Mouse (Mus musculus): ENCODE measurements around the gene Svs6. TPM values are rescaled to one million over a fixed set of nuclear protein-coding genes. Genes with fewer than 3 reads are reported as not detected.
"Not testable (repeated sequence)": the region's sequence is repeated elsewhere in the genome, so short reads cannot be mapped to it uniquely, and the experiment has no call there.

The Svs6 gene
- total RNA-seq (2021) = not detected
- long read RNA-seq, experiment 1 = 0 reads
- long read RNA-seq, experiment 2 = 0 reads

- not testable (repeated sequence) for DNase-seq (ENCODE audit: low spot score in 2 of 2)
Measured at GRCm38 (mm10) chr2:164316451-164316850, at the start of gene Svs6. Svs6 (plus strand) TSS chr2:164316751.

GRCm38 (mm10) chr2:164278359-164278758 is 38.2 kb upstream of the Svs6 start, which contains the start of gene Svs4:
Svs4 (minus strand) TSS chr2:164278459.
- DNase-seq (ENCODE audit: low spot score in 2 of 2) = no peak

GRCm38 (mm10) chr2:164288968-164289367 is 27.6 kb upstream of the Svs6 start, which contains the start of gene Svs3a:
Svs3a (plus strand) TSS chr2:164289268.
- DNase-seq (ENCODE audit: low spot score in 2 of 2) = not testable (repeated sequence)

GRCm38 (mm10) chr2:164312599-164312998 is 4.0 kb upstream of the Svs6 start:
- no peak for DNase-seq (ENCODE audit: low spot score in 2 of 2)

DNA sequence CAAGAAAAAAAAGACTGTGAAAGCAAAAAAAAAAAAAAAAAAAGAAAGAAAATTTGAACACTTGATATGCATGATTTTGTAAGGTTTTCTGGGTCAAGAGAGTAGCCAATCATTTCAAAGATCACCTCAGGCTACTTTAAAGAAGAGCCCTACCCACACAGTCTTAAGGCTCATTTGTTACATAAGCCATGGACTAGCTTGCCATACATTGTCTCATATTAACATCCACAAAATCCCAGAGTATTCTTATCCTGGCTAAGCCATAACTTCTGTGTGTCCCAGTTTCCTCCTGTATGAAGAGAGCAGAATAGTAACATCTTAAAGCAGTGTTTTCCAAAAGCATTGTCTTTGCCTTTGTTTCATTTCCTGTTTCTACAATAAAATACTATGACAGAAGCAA is 1.1 kb upstream of the Svs6 start:
- DNase-seq (ENCODE audit: low spot score in 2 of 2) = not testable (repeated sequence)

- DNase-seq (ENCODE audit: low spot score in 2 of 2) = no peak
Measured at GRCm38 (mm10) chr2:164320983-164321382, 4.4 kb downstream of the Svs6 start.

- not testable (repeated sequence) for DNase-seq (ENCODE audit: low spot score in 2 of 2)
Measured at GRCm38 (mm10) chr2:164332440-164332839, 15.9 kb downstream of the Svs6 start, which contains the start of gene Svs5. Svs5 (plus strand) TSS chr2:164332740.

DNA sequence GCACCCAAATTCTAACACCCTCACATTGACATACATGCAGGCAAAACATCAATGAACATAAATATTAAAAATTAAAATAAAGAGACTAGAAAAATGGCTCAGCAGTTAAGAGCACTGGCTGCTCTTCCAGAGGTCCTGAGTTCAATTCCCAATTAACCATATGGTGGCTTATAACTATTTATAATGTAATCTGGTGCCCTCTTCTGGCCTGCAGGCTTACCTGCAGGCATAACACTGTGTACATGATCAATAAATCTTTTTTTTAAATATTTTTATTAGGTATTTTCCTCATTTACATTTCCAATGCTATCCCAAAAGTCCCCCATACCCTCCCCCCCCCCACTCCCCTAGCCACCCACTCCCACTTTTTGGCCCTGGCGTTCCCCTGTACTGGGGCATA is 27.2 kb downstream of the Svs6 start:
- not testable (repeated sequence) for DNase-seq (ENCODE audit: low spot score in 2 of 2)

DNA sequence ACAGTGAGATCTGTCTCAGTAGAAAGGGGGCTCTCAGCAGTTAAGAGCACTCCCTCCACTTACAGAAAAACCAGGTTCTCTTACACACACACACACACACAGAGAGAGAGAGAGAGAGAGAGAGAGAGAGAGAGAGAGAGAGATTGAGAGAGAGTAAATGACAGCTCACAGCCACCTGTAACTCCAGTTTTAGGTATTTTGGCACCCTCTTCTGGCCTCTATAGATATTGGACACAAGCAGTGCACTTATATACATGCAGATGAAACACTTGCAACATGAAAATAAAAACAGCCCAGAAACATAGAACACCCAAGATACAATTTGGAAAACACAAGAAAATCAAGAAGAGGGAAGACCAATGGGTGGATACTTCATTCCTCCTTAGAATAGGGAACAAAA is 31.1 kb downstream of the Svs6 start:
- not testable (repeated sequence) for DNase-seq (ENCODE audit: low spot score in 2 of 2)

DNA sequence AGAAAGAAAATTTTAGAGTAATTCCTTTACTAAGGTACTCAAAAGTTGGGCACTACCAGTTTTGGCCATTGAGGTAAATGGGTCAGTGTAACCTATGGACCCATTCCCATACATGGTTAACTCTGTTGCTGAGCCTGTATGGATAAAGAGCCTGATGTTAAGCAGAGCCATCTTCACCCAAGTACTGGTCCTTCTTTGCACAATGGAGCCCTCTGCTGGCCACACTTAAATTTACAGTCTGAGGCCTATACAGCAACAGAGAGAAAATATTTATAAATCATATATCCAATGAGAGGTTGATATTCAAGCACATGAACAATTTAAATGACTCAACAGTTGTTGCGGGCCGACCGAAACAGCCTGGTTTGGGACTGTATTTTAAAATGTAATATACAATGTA is 32.4 kb downstream of the Svs6 start:
- peak in 1 of 2 experiments; percentile 22 for DNase-seq (ENCODE audit: low spot score in 2 of 2)

GRCm38 (mm10) chr2:164352697-164353096 is 36.1 kb downstream of the Svs6 start:
- no peak for DNase-seq (ENCODE audit: low spot score in 2 of 2)

DNA sequence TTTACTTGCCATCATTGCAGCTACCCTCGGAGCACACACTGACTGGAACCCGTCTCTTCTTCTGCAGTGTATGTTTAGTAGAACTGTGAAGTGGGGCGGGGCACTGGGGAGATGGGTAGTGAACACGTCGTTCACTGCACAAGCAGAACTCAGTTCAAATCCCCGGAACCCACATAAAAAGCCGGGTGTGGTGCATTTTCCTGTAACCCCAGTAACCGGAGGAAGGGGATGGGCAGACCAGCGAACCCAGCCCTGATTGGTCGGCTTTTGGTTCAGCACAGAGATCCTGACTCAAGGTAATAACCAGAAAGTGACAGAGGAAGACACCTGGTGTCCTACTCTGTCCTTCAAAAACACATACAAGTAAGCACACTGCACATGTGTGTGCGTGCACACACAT is 36.8 kb downstream of the Svs6 start:
- no peak for DNase-seq (ENCODE audit: low spot score in 2 of 2)

GRCm38 (mm10) chr2:164356177-164356967 is 39.8 kb downstream of the Svs6 start:
- DNase-seq (ENCODE audit: low spot score in 2 of 2) = no peak

DNA sequence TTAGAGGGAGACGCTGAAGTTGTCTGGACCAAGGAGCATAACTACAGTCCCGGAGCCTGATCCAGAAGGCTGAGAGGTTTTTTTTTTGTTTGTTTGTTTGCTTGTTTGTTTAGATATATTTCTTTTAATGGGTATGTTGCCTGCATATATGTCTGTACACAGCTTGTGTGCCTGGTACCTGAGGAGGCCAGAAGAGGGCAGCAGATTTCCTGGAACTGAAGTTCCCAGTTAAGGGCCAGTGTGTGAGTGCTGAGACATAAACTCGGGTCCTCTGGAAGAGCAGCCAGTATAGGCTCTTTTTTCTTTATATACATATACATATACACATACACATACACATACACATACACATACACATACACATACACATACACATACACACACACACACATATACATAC is 41.8 kb downstream of the Svs6 start:
- DNase-seq (ENCODE audit: low spot score in 2 of 2) = no peak

- DNase-seq (ENCODE audit: low spot score in 2 of 2) = no peak
Measured at GRCm38 (mm10) chr2:164359031-164359430, 42.5 kb downstream of the Svs6 start.

GRCm38 (mm10) chr2:164359668-164360067 is 43.1 kb downstream of the Svs6 start:
- DNase-seq (ENCODE audit: low spot score in 2 of 2) = no peak

- DNase-seq (ENCODE audit: low spot score in 2 of 2) = no peak
Measured at GRCm38 (mm10) chr2:164360974-164361657, 44.6 kb downstream of the Svs6 start.

DNA sequence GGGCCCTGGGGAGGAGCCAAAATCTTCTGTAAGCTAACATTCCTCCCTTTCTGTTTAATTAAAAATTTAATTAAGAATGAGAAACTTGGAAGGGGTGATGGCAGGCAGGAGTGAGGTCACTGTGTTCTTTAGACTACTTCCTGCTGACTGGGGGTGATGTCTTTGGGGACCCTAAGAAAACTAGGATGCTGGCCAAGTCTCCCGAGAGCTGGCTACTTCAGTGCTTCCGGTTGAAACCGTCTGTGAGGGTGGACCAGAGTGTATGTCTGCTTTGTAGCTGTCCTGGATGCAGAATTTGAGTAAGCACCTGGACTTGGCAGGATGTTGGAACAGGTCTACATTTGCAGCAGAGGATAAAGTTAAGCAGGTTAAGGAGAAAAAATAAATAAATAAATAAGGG is 50.4 kb downstream of the Svs6 start:
- no peak for DNase-seq (ENCODE audit: low spot score in 2 of 2)

All from gastrocnemius, postnatal 4 days (tissue).